Mouse (Mus musculus) adrenal gland, postnatal 0 days (tissue): ENCODE results near the gene Gpr137b. TPM values are rescaled to one million over a fixed set of nuclear protein-coding genes. Genes with fewer than 3 reads are reported as not detected.

Experiments
- polyA plus RNA-seq: library from polyadenylated mRNA; unstranded; fragments of >200 nt; fragmentation: Nextera tagmentation; extraction: Ambion mirVana; gene quantifications from 2 replicates; pipeline ENCODE4 v1.2.1, GENCODE M21; 2015

Gene Gpr137b
- polyA plus RNA-seq, result 8.4 and 16.8 TPM in 2 replicates

DNA sequence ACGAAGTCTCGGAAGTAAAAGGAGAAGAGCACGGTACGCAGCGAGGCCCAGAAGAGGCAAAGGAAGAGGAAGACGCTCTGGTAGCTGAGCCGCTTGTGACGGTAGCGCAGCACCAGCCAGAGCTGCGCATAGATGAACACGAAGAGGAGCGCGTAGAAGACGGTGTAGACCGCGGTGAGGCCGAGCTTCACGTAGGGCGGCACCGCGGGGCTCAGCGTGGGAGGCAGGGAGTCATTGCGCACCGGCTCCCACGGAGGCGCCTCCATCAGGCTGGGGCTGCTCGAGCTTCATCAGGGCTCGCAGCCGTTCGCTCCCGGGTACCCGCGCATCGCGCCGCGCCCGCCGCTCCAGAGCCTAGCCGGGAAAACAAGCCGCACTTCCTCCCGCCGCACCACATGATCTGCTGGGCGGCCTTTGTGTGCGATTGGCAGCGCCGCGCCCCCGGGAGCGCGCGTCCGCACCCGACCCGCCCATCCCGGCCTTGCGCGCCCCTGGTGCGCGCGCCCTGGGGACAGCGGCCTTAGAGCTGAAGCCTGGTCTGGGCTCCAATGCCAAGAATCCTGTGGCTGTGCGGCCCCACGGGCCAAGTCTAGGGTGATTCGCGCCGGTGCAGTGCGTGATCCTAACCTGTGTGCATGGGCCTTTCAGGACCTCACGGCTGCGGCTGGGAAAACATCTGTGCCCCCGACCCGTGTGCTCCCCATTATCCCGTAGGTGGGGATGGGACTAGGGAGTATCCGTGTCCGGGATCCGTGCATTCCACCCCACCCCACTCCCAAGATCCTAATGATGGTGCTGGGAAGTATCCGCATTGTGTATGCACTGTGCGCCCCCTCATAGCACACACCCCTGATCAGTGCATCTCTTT is at the start of gene Gpr137b:
Gpr137b (minus strand) TSS at position 787 of the 868 bp plus-strand sequence.

DNA sequence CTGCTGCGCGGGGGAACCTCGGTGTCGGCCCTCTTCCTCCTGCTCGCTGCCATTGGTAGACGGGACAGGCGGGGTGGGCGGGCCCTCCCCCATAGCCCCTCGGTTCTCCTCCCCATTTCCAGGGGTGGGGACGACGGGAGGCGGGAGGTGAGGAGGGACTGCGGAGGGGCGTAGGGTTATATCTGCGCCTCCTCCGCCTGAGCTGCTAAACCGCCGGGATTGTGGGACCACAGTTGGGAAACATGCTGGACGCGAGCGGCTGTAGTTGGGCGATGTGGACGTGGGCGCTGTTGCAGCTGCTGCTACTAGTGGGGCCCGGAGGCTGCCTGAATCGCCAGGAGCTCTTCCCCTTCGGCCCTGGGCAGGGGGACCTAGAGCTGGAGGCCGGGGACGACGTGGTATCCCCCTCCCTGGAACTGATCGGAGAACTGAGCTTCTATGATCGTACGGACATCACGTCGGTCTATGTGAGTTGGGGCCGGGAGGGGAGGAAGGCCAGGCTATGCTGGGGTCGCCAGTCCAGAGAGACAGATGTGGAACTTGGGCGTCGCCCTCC is 43.7 kb upstream of the Gpr137b start, which contains the start of gene Nid1:
Nid1 (plus strand) TSS at position 92 of the 556 bp plus-strand sequence.

Other genes starting within 250 kb of the Gpr137b start
- gene Prl2c5, start 211.3 kb downstream of the Gpr137b start, polyA plus RNA-seq, result not detected in 2 replicates
- gene Nid1, start 43.5 kb upstream of the Gpr137b start, polyA plus RNA-seq, result 84.6 and 107 TPM in 2 replicates
- gene Lyst, start 196.4 kb upstream of the Gpr137b start, polyA plus RNA-seq, result 2.7 and 4.3 TPM in 2 replicates